Mouse (Mus musculus): Measurements from ENCODE around the gene Wdr5. TPM values are rescaled to one million over a fixed set of nuclear protein-coding genes. Genes with fewer than 3 reads are reported as not detected.

Wdr5 gene
- polyA plus RNA-seq (2014; fragmentation: Illumina TruSeq; extraction: RNeasy Lipid Tissue Mini Kit (QIAGEN cat#74804); ENCODE audit: low read depth, low replicate concordance), result 27.3 TPM

GRCm38 (mm10) chr2:27514639-27515328 lies at the start of gene Wdr5:
Wdr5 (plus strand) TSS chr2:27515157.

GRCm38 (mm10) chr2:27507562-27507961 lies 7.4 kb upstream of the Wdr5 start, which contains the start of gene Brd3:
Brd3 (minus strand) TSS chr2:27507662.

Other genes with a start within 250 kb of the Wdr5 start
- 10.7 TPM for gene Vav2, start 88.1 kb upstream of the Wdr5 start, polyA plus RNA-seq (2014; fragmentation: Illumina TruSeq; extraction: RNeasy Lipid Tissue Mini Kit (QIAGEN cat#74804); ENCODE audit: low read depth, low replicate concordance)
- 2.5 TPM for gene Brd3os, start 72.8 kb upstream of the Wdr5 start, polyA plus RNA-seq (2014; fragmentation: Illumina TruSeq; extraction: RNeasy Lipid Tissue Mini Kit (QIAGEN cat#74804); ENCODE audit: low read depth, low replicate concordance)
- 15.7 TPM for gene Brd3, start 7.5 kb upstream of the Wdr5 start, polyA plus RNA-seq (2014; fragmentation: Illumina TruSeq; extraction: RNeasy Lipid Tissue Mini Kit (QIAGEN cat#74804); ENCODE audit: low read depth, low replicate concordance)
- 38.7 TPM for gene Rxra, start 161.3 kb downstream of the Wdr5 start, polyA plus RNA-seq (2014; fragmentation: Illumina TruSeq; extraction: RNeasy Lipid Tissue Mini Kit (QIAGEN cat#74804); ENCODE audit: low read depth, low replicate concordance)

Data from heart, adult 10 weeks (tissue).